Mouse (Mus musculus): Measurements from ENCODE around the gene Mdk.

Mdk gene

DNA sequence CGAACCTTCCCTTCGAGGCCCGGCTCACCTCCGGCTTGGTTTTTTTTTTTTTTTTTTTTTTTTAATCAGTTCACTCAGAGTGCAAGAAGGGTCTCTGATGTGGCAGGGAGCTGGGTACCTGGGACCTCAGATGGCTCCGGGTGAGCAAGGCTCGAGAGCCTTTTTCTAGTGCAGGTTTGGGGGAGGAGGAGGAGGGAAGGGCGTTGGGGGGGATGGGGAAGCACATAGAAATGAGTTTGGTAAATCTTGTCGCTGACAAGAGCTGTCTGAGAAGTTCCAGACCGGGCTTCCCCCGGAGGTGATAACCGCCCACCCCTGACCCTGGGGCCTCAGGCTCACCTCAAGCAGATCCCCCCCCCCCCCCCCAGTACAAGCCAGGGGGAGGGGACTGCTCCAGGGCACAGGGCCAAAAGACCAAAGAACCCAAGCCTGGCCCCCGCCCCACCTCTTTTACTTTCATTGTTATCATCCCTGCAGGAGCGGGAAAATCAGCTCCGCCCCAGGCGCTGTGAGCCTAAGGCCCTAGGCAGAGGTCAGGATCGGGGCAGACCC is at the start of gene Mdk:
Gene Mdk, minus strand, starts transcription at position 138 of the 552 bp plus-strand sequence.
- peak; percentile 89 for DNase-seq

DNA sequence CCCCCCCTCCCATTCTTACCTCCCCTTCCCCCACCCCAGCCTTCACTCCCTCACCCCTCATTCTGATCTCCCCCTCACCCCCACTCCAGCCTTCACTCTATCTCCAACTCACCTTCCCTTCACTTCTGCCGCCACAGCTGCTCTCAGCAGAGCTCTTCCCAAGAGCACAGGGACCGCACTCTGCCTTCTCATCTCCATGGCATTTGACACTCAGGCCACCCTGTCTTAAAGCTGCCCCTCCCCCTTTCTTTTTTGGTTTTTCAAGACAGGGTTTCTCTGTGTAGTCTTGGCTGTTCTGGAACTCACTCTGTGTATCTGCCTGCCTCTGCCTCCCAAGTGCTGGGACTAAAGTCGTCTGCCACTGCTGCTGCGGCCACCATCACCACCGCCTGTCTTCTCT is 48.7 kb upstream of the Mdk start:
- DNase-seq: no peak

DNA sequence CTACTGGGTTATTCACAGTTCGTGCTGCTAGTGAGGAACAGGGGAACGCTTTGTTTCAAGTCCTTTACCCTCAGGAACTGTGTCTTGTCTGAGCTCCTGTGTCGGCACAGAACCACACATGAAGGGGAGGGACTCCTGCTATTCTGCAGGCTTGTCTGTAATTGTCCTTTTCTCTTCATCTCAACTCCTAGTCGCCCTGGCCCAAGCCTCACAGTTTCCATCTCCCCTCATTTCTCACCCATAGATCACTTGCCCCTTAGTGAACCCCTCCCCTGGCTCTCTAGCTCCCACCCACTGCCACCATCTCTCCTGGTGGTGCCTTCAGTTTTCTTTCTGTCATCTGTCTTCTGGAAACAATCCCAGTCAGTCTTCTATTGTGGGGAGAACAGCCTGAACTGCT is 48.1 kb upstream of the Mdk start:
- no peak for DNase-seq

DNA sequence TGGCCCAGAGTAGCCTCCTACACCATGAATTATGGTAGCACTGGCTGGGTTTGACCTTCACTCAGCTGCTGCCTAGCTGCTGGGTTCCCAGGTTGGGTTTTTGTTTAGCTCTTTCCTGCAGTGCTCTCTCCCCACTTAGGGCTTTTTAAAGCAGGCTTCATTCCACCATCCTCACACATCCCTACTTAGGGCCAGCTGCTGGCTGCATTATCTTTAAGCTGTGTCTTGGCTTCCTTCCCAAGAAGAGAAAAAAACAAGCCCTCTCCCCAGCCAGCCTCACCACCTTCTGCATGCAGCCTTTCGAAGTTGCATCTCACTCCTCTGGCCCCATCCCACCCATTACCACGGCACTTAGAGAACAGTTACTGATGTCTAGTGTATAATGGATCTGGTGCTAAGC is 46.5 kb upstream of the Mdk start:
- no peak for DNase-seq

DNA sequence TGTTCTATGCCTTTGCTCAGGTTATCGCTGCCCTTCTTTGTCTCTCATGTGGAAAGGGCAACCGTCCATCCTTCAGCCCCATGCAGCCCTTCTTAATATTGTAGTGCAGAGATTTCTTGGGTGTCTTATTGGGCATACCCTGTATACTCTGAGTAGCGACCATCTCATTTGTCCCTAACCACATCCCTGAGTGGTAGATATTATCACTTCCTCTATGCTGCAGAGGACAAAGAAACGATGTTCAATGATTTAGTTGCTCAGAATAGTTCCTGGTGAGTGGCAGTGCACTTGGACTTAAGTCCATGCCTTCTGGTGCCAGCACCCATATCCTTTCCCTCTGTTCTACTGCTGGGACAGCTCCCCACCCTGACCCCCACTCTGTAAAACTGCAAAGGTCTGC is 45.9 kb upstream of the Mdk start:
- no peak for DNase-seq

DNA sequence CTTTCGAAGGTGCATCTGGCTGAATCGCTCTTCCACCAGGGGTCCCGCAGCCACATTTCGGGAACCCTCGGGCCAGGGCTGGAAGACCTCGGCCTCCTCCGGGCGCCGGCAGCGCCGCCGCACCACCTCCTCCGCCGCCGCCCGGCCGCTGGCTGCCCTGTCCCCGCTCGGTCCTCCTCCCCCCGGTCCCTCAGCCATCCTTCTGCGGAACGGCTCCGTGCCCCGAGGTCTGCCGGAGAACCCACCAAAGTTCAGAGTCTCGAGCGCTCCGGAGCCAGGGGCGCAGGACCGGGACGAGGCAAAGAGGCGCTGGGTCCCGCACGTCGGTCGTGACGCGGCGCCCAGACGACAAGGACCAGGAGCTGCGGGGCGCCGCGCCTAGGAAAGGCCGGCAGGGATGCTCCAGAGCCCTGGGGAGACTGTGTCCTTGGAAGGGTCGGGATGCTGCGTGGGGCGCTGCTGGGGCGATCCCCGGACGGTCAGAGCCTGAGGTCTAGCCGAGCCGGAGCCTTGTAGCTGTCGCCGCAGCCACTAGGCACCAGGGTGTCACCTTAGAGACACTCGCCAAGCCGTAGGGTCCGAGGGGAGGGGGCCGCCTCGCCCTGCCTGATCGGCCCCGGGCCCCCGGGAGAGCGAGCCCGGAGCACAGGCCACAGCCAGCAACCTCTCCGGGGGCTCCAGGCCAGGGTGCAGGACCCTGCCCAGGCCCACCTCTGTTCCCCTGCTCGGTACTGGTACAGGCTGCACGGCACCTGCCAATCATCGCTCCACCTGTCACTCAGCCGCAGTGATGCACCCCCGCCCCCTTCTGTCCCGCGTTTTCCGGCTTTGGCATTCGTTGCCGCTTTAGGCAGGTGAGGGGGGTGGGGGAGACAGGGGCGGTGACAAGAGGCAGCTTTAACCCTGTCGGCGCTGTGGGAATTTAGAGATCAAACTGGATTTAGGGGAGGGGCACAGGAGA is 43.8 kb upstream of the Mdk start, which contains the start of gene Dgkz:
Gene Dgkz, minus strand, starts transcription at position 284 of the 961 bp plus-strand sequence.
- no peak for DNase-seq

DNA sequence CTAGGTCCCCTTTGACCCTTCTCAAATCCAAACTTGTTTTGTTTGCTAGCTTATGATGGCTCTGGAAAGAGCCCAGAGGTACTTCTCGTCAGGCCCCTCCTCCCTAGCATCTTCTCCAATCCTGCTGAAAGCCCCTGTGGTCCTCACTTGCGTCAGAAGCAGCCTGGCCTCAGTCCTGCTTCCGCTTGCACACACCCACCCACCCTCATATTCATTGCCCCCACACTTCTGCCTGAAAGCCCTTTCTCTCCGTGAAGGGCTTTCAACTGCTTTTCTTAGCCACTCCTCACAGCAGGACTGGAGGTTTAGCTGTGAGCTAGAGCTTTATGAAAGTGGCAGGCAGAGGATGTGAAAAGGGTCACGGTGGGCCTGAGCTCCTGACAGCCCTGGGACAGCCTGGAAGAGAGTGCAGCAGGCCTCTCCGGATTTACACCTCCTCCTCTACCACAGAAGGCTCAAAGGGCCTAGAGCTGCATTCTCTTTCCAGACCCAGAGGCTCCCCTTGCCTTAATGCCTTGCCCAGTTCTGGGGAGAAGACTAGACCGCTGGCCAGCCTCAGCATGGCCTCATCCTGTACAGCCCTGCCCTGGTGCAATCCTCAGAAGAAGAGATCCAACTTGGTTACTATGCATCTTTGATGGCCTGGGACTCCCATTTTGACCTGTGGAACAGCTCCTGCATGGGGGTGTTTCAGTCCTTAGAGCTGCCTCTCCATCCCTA is 41.5 kb upstream of the Mdk start:
- DNase-seq: no peak

DNA sequence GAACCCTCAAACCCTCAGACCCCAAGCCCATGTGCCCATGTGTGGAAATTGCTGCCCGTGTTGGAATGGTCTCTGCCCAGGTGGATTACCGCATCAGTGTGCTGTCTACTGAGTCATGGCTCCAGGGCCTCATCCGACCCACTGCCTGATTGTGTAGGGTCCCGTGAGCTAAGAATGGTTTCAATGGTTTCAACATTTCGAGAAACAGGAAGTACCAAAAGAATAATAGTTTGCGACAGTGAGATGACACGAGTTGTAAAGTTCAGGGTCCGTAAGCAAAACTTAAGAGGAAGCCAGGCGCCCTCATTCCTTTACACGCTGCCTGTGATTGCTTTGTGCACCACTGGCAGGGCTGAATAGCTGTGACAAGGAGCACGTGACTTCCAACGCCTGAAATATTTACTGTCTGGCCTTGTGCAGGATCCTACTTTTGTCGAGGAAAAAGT is 40.0 kb upstream of the Mdk start:
- DNase-seq: no peak

DNA sequence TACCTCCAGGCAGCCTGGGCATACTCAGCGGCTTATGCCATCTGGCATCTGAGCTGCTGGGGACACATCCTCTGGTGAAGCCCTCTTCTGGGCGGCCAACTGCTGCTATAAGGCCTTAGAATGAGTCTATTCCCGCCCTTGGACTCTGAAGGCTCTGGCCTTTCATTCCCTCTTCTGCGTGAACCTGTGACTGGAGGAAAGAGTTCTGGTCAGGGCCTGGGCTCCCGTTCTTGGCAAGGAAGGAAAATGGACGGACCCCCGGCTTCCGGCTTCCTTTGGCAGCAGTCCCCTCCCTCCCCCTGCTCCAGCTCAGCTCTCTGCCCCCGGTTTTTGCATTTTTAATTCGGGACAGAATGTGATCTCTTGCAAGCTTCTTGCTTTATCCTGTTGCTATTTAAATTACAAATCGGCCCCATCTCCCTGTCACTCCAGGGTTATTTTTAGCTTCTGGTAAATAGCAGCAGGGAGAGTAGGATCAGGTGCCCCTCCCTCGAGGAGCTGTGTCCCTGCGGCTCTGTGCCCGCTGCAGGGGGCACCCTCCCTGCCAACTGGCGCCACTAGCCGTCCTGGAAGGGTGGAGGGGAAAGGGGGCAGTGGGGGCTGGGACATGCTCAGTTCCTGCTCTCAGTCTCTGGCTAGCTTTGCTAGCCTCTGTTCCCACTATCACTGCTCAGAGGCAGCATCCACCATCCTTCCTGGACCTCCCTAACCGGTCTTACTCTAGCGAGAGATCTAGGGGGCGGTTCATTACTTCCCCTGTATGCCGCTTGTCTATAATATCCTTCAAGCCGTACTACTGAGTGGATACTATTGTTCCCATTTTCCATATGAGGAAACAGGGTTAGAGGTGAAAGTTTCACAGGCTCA is 39.4 kb upstream of the Mdk start:
- DNase-seq: no peak

DNA sequence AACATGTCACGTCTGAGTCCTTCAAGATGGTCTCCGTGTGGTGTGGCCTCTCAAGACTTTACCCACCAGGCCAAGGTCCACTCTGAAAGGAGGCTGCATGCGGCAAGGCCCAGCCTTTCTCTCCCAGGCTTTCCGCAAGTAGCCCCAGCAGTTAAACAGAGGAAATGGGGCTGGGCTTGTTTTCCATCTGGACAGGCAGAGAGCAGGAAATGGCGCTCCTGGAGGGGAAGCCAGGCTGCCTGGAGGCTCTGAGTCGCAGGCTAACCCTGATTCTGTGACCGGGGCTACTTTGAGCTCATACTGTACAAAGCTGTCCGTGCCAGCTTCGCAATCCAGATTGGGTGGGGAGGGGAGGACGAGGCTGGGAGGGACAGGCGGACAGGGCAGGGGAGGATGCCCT is 35.9 kb upstream of the Mdk start:
- no peak for DNase-seq

DNA sequence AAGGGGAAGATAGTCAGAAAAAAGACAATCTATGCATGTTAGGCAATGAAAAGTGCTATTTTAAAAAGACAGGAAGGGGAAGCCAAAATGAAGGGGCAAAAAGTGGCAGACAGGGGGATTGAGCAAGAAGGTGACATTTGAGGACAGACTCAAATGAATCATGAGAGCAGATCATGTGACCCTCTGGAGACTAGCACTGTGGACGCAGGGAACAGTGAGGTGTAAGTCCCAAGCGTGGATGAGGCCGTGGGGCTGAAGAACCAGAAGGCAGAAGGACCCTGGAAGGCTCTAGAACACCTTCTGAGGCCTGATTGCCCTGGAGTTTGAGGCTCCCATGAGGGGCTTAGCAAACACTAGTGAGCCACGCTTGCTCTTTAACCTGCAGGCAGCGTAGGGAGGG is 34.3 kb upstream of the Mdk start:
- no peak for DNase-seq

DNA sequence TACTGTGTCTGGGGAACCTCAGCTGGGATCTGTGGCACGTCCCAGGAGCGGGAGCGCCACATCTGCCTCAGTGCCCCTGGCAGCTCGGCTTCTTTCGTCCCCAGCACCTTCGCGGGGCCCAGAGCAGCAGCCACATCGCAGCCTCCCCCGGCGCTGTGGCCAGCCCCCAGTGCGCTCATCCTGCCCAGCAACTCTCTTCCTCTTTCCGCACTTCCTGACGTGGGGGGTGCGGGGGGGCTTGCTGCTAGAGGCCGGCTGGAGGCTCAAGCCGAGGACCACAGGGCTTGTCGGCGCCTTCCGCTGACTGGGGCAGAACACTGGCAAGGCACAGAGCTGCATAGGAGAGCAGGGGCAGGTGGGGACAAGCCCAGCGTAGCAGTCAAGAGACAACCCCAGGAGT is 33.3 kb upstream of the Mdk start:
- DNase-seq: peak; percentile 57

DNA sequence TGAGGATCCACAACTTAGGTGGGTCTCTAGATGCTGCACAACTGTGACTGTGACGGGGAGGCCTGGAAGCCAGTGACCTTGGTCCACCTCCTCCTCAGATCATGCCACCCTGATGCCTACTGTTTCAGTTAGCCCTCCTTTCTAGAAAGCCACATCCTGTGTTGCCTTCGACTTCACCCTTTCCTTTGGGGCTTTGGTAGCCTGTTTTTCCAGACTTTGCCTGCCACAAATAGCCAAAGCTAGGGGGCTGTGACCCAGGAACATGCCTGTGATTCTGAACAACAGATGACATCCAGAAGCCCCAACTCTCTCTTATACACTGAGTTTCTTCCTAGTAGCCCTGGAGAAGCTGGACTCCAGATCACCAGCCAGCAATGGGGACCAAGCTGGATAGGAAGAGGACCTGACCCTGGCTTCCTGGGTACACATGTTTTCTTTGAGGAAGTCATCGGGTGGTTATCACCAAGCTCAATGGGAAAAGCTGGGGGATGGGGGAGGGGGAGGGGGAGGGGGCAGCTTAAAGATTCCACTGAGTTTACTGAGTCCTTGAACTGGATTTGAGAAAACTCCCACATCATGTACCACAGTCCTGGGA is 32.6 kb upstream of the Mdk start:
- DNase-seq: no peak

DNA sequence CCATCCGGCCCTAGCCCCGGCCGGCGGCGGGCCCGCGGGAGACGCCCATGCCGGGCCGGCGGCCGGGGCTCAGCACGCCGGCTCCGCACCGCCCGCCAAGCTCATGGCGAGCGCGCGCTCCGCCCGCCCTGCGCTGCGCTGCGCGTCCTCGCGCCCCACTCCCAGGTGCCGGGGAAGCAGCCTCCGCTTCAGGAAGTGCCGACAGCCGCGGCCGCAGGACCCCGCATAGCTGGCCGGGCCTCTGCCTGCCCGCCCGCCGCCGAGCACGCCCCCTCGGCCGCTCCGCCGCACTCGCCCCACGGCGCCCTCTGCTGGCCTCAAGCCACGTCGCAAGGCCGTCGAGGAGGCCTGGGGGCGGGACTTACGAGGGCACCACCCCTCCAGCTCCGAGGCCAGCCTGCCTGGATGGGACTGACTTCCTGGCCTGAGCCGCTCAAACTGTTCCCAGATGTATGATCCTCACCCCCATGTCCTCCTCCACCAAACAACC is 31.4 kb upstream of the Mdk start:
- peak; percentile 95 for DNase-seq

DNA sequence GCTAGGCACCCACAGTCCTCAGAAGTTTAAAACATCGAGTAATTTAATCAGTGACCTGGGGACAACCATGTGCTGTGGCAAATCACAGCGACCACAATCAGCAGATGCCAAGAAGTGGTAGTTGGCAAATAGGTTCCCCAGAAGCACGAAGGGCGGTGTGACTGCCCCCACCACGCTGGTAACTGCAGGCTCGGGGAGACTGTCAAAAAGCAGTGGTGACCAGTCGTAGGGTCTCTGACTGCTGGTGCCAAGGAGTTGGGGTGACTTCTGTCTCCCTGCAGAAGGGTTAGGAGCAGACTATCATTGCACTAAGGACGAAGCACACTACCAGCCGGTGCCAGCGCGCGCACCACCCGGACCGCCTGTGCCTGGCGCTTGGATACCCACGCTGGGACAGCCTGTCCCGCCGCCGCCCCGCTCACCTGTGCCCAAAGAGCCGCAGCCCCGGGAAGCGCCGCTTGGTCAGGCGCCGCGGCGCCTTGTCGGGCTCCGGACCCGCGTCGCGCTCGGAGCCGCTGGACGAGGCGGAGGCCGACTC is 30.8 kb upstream of the Mdk start:
- no peak for DNase-seq

DNA sequence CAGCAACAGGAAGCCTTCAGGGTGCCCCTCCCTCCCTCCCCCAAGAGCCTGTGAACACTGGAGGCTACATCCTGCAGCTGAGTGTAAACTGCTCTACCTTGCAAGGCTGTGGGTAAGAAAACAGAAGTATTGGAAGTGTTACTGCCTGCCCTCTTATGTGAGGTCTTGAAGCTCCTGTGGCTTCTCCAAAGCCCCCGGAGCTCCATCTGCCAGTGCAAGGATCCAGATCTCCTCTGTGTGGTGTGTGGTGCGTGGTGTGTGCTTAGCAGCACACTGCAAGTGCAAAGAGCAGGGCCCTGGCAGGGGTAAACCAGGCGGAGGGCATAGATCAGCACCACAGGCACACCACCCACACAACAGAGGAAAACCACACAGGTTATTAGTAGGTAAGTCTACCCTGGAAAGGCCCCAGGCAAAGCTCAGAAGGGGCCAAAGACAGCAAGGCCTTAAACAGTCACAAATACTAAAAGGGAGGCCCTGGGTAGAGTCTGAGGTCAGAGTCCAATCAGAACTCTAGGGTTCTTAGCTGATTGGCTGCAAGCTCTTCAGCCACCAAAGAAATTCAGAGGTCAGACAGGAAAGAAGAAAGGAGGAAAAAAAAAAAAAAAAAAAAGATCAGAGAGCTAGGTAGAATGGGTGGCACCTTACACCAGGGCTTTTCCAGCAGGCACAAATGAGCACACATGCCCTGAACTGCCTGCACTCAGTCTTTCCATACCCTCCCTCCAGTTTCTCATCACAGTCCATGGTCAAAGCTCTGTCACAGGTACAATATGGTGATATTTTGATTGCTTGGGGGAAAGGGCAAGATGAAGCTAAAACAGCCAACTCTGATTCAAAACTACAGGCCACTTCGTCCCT is 30.0 kb upstream of the Mdk start:
- no peak for DNase-seq

DNA sequence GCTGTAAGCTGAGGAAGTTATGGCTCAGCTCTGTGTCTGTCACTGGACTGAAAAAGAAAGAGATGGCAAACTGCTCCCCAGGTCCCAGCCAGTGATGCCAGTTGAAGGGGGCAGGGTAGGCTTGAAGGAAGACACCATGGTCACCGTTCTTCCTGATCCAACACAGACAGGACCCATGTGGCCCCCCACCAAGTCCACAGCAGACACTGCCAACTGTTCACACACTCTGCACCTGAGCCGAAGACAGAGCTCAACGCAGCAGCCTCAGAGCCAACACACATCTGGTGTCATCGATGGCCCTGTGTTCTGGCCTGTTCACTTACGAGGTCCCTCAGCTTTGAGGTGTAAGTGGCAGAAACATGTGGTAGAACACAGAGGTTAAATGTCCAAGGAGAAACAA is 28.4 kb upstream of the Mdk start:
- no peak for DNase-seq

DNA sequence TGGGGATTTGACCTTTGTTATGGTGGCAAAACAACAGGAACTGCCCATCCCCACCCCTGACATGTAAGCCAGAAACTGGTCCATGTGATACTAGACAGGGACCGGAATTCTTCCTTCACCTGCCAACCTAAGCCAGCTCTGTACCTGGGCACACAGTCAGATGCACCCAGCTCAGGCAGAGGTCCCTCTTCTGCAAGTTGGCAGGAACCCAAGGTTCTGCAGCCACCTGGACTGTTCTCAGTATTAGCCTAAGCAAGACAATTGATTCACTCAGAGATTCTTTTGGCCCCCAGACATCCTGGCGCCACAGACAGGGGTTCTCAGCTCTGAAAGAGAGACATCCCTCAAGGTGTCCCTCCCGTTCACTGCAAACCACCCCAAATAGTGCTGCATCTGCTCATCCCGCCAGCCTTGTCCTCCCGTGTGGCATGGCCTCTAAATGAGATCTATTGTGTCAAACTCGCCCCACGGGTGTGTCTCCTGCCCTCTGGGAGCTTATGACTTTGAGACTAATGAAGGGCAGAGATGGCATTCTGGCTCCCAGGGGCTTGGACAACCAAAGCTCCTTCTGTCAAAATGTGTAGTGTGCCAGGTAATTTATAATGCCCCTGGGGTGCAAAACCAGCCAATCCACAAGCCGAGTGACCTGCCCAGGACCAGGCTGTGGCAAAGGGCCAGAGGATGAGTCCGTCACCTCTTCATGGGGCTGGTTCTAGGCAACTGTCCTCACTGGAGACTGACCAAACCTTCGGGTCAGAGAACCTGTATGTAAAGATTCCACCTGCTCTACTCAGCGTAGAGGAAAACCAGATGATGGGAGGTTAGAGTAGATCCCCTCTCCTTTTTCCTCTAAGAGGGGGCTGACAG is 27.7 kb upstream of the Mdk start:
- DNase-seq: no peak

DNA sequence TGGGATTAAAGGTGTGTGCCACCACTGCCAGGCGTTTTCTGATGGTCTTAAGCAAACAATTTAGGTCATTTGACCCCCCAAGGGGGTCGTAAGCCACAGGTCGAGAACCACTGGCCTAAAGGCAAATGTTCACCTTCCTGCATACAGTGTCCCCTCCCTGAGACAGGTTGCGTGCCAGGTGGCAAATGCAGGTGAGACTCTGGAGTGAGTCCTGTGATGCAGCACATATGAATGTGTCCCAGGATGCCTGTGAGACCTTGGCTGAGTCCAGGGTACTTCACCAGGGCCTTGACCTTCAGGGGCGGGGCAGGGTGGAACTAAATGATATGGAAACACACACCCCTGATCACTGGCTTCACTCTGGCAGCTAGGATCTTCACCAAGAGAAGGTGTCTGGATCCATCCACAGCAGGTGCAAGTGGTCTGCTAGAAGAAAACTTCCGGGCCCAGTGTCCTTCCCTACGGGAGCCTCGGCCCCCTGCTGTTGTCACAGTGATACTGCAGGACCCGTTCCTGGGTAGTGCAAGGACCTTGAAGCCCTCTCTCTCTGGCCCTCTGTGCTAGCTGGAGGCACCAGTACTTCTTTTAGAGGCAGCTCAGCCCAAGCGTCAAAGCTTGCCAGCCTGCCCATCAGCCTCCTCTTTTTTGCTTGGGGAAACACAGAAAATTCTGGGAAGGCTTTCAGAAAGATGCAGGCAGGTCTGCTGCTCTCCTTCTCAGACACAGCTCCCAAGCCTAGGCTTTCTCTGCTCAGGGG is 26.8 kb upstream of the Mdk start:
- peak; percentile 77 for DNase-seq
